In genomic region chr14:37819959-37820358, GRCm38 (mm10) we compare ENCODE assay signal across 9 mouse cellular contexts.
DNase-seq lines count a peak whose midpoint lies in the region; ATAC-seq lines count a peak whose summit lies in the region.
"Had no signal": no experiment of that assay in that cellular context is flagged by ENCODE, and none has a peak within 500 bp of the region (broad histone marks: within the 10 kb centered on the region; RNA-seq: fewer than 3 reads in every experiment).

No protein-coding gene starts in this region.

- H3K4me1 ChIP-seq in intestine, embryonic 14.5 days (replicated peaks; ENCODE audit: control insufficient read depth, insufficient read depth, low read length), result no peaks in the 10 kb centered on the region
- no peaks in the 10 kb centered on the region for H3K4me1 ChIP-seq in intestine, embryonic 16.5 days (ENCODE audit: control insufficient read depth, insufficient read depth, low read length)
- H3K4me1 ChIP-seq in embryonic facial prominence, embryonic 14.5 days (ENCODE audit: control insufficient read depth, insufficient read depth, low read length), result no peaks in the 10 kb centered on the region
- H3K4me1 ChIP-seq: embryonic facial prominence, embryonic 15.5 days had no signal

- no peak for ATAC-seq in intestine, embryonic 14.5 days (replicated peaks; ENCODE audit: low FRiP score, low TSS enrichment, low read depth)
- ATAC-seq in intestine, embryonic 16.5 days, result no peak
- no peak for ATAC-seq in embryonic facial prominence, embryonic 14.5 days (ENCODE audit: low read depth)

- H3K9me3 ChIP-seq in intestine, embryonic 14.5 days (ENCODE audit: control insufficient read depth, low read length), result no peaks in the 10 kb centered on the region
- H3K9me3 ChIP-seq in intestine, embryonic 16.5 days (ENCODE audit: control insufficient read depth, low read length), result no peaks in the 10 kb centered on the region
- H3K9me3 ChIP-seq in embryonic facial prominence, embryonic 14.5 days (ENCODE audit: control insufficient read depth, low read length), result no peaks in the 10 kb centered on the region
- H3K9me3 ChIP-seq: embryonic facial prominence, embryonic 15.5 days had no signal

- no peaks in the 10 kb centered on the region for H3K36me3 ChIP-seq in intestine, embryonic 14.5 days (ENCODE audit: control insufficient read depth, insufficient read depth, low read length)
- no peaks in the 10 kb centered on the region for H3K36me3 ChIP-seq in intestine, embryonic 16.5 days (ENCODE audit: control insufficient read depth, insufficient read depth, low read length)
- no peaks in the 10 kb centered on the region for H3K36me3 ChIP-seq in embryonic facial prominence, embryonic 14.5 days (ENCODE audit: control insufficient read depth, insufficient read depth, low read length)
- H3K36me3 ChIP-seq: embryonic facial prominence, embryonic 15.5 days had no signal

- no peak overlapping the region for H3K27ac ChIP-seq in intestine, embryonic 14.5 days (ENCODE audit: low read depth)
- no peak overlapping the region for H3K27ac ChIP-seq in intestine, embryonic 16.5 days (ENCODE audit: low read length)
- H3K27ac ChIP-seq in embryonic facial prominence, embryonic 14.5 days (replicated peaks; ENCODE audit: low read depth, low read length), result no peak overlapping the region
- H3K27ac ChIP-seq: embryonic facial prominence, embryonic 15.5 days had no signal

- no peak overlapping the region for H3K4me2 ChIP-seq in intestine, embryonic 14.5 days (ENCODE audit: low read length)
- no peak overlapping the region for H3K4me2 ChIP-seq in intestine, embryonic 16.5 days (ENCODE audit: low read depth, low read length)
- no peak overlapping the region for H3K4me2 ChIP-seq in embryonic facial prominence, embryonic 14.5 days (ENCODE audit: low read depth, low read length)
- H3K4me2 ChIP-seq: embryonic facial prominence, embryonic 15.5 days had no signal

- DNase-seq in intestine, embryonic 14.5 days (ENCODE audit: low spot score), result peak; percentile 55
- DNase-seq in right cerebral cortex, postnatal 4 days, result peak; percentile 2
- no peak for DNase-seq in right cerebral cortex, adult 18-20 months
- DNase-seq in embryonic facial prominence, embryonic 14.5 days (ENCODE audit: low spot score), result peak; percentile 70
- peak; percentile 7 for DNase-seq in testis, postnatal 14 days (ENCODE audit: low spot score)
- no peak for DNase-seq in cerebellum, adult 8-10 months
- DNase-seq in heart, postnatal 14 days, result no peak

- H3K27me3 ChIP-seq in intestine, embryonic 14.5 days (replicated peaks; ENCODE audit: control insufficient read depth, insufficient read depth, low read length), result no peaks in the 10 kb centered on the region
- no peaks in the 10 kb centered on the region for H3K27me3 ChIP-seq in intestine, embryonic 16.5 days (replicated peaks; ENCODE audit: control insufficient read depth, insufficient read depth, low read length)
- no peaks in the 10 kb centered on the region for H3K27me3 ChIP-seq in embryonic facial prominence, embryonic 14.5 days (replicated peaks; ENCODE audit: control insufficient read depth, insufficient read depth, low read length)
- H3K27me3 ChIP-seq: embryonic facial prominence, embryonic 15.5 days had no signal

- no peak overlapping the region for H3K4me3 ChIP-seq in intestine, embryonic 14.5 days (ENCODE audit: low read depth, low read length)
- no peak overlapping the region for H3K4me3 ChIP-seq in intestine, embryonic 16.5 days (ENCODE audit: low read length)
- no peak overlapping the region for H3K4me3 ChIP-seq in embryonic facial prominence, embryonic 14.5 days (ENCODE audit: low read depth, low read length)
- H3K4me3 ChIP-seq: embryonic facial prominence, embryonic 15.5 days had no signal

- intact Hi-C loops in heart, postnatal 14 days (cut with DNase I), result no loop called here

- no peak overlapping the region for H3K9ac ChIP-seq in intestine, embryonic 14.5 days (ENCODE audit: low read length)
- no peak overlapping the region for H3K9ac ChIP-seq in intestine, embryonic 16.5 days (ENCODE audit: low read depth, low read length)
- H3K9ac ChIP-seq in embryonic facial prominence, embryonic 14.5 days (ENCODE audit: low read depth, low read length), result no peak overlapping the region
- H3K9ac ChIP-seq: embryonic facial prominence, embryonic 15.5 days had no signal

- 19% methylated on average over 7 of the region's 7 CpGs for WGBS in intestine, embryonic 14.5 days
- WGBS in intestine, embryonic 16.5 days, result 21% methylated on average over 7 of the region's 7 CpGs
- 22% methylated on average over 7 of the region's 7 CpGs for WGBS in embryonic facial prominence, embryonic 14.5 days

Comparison
In these comparisons a context has a peak if more than half of its experiments do, and no peak if none do; other contexts are left out.
1. DNase-seq: peak in intestine, embryonic 14.5 days (single experiment), right cerebral cortex, postnatal 4 days (single experiment), embryonic facial prominence, embryonic 14.5 days (single experiment) and testis, postnatal 14 days (single experiment); none in right cerebral cortex, adult 18-20 months (single experiment), cerebellum, adult 8-10 months (single experiment) and heart, postnatal 14 days (0 of 2).